Mouse (Mus musculus) E14TG2a.4 (cell line): ENCODE measurements around the gene Sema7a.

Experiments used
- H3K27me3 ChIP-seq: 2 replicates; pipeline ENCODE4 v1.6.1; 2014; ENCODE audit warnings: low read length, control low read depth; ENCODE audit not compliant: insufficient read depth
- H3K36me3 ChIP-seq: 2 replicates; pipeline ENCODE4 v1.6.1; 2014; ENCODE audit warnings: low read length, control low read depth; ENCODE audit not compliant: insufficient read depth
- H3K4me1 ChIP-seq: replicated peaks from 2 replicates; pipeline ENCODE4 v1.6.1; 2014; ENCODE audit warnings: low read depth, low read length, control low read depth
- H3K4me3 ChIP-seq: replicated peaks from 2 replicates; pipeline ENCODE4 v1.5.1; 2014; ENCODE audit warnings: mild to moderate bottlenecking, low read length
- H3K9me3 ChIP-seq: 2 replicates; pipeline ENCODE4 v1.6.1; 2014; ENCODE audit warnings: low read length, control low read depth
- CTCF ChIP-seq: conservative IDR thresholded peaks from 2 replicates; pipeline ENCODE4 v1.5.1; 2014; ENCODE audit warnings: low read length
- NANOG ChIP-seq: IDR thresholded peaks from 2 replicates; pipeline ENCODE4 v1.6.1; 2014; ENCODE audit warnings: borderline replicate concordance, low read length, mixed read lengths
- POU5F1 ChIP-seq: IDR thresholded peaks from 2 replicates; pipeline ENCODE4 v1.6.1; 2014; ENCODE audit warnings: low read length, borderline replicate concordance

The Sema7a gene

GRCm38 (mm10) chr9:57961226-57961625, 21.3 kb downstream of the Sema7a start:
- TF ChIP-seq NANOG (no peak), POU5F1 (no peak), CTCF (no peak)
- no peaks in the 10 kb centered on the region for H3K9me3 ChIP-seq
- peaks cover 36% of the 10 kb centered on the region for H3K4me1 ChIP-seq
- peaks cover 35% of the 10 kb centered on the region for H3K27me3 ChIP-seq
- peak overlapping the region; percentile 48 for H3K4me3 ChIP-seq
- H3K36me3 ChIP-seq = no peaks in the 10 kb centered on the region

- no peak overlapping the region for H3K4me3 ChIP-seq
- TF ChIP-seq POU5F1 (no peak), CTCF (no peak), NANOG (no peak)
- no peaks in the 10 kb centered on the region for H3K9me3 ChIP-seq
- H3K4me1 ChIP-seq = peaks cover 36% of the 10 kb centered on the region
- no peaks in the 10 kb centered on the region for H3K36me3 ChIP-seq
- peaks cover 35% of the 10 kb centered on the region for H3K27me3 ChIP-seq
These were observed 22.2 kb downstream of the Sema7a start for GRCm38 (mm10) chr9:57961863-57962778.

GRCm38 (mm10) chr9:57963249-57963997, 23.5 kb downstream of the Sema7a start:
- H3K27me3 ChIP-seq = peaks cover 43% of the 10 kb centered on the region
- no peaks in the 10 kb centered on the region for H3K9me3 ChIP-seq
- no peaks in the 10 kb centered on the region for H3K36me3 ChIP-seq
- peaks cover 49% of the 10 kb centered on the region for H3K4me1 ChIP-seq
- no peak overlapping the region for H3K4me3 ChIP-seq
- TF ChIP-seq CTCF = no peak
- no peak for TF ChIP-seq NANOG
- no peak for TF ChIP-seq POU5F1

- Histone ChIP-seq H3K4me1 (peaks cover 54% of the 10 kb centered on the region), H3K36me3 (no peaks in the 10 kb centered on the region)
These were observed 24.1 kb downstream of the Sema7a start for GRCm38 (mm10) chr9:57963998-57964395.

GRCm38 (mm10) chr9:57964528-57965250, 24.8 kb downstream of the Sema7a start:
- Histone ChIP-seq H3K27me3 (peaks cover 44% of the 10 kb centered on the region), H3K4me1 (peaks cover 60% of the 10 kb centered on the region), H3K4me3 (no peak overlapping the region), H3K9me3 (no peaks in the 10 kb centered on the region), H3K36me3 (no peaks in the 10 kb centered on the region)
- TF ChIP-seq CTCF (no peak), POU5F1 (no peak), NANOG (no peak)

More at GRCm38 (mm10) chr9:57963998-57964395, 24.1 kb downstream of the Sema7a start:
- Histone ChIP-seq H3K4me3 (no peak overlapping the region), H3K9me3 (no peaks in the 10 kb centered on the region), H3K27me3 (peaks cover 47% of the 10 kb centered on the region)
- TF ChIP-seq POU5F1 (no peak), NANOG (no peak), CTCF (no peak)

GRCm38 (mm10) chr9:57965281-57966185, 25.6 kb downstream of the Sema7a start:
- Histone ChIP-seq H3K27me3 (peaks cover 35% of the 10 kb centered on the region), H3K36me3 (no peaks in the 10 kb centered on the region), H3K4me1 (peaks cover 58% of the 10 kb centered on the region), H3K4me3 (no peak overlapping the region), H3K9me3 (no peaks in the 10 kb centered on the region)
- TF ChIP-seq POU5F1 (no peak), CTCF (no peak), NANOG (no peak)

- peaks cover 41% of the 10 kb centered on the region for H3K4me1 ChIP-seq
- TF ChIP-seq CTCF (no peak), POU5F1 (no peak), NANOG (no peak)
These were observed 27.5 kb downstream of the Sema7a start for GRCm38 (mm10) chr9:57967237-57967960.

More at GRCm38 (mm10) chr9:57967237-57967960, 27.5 kb downstream of the Sema7a start:
- Histone ChIP-seq H3K36me3 (no peaks in the 10 kb centered on the region), H3K4me3 (peak overlapping the region; percentile 43), H3K9me3 (no peaks in the 10 kb centered on the region), H3K27me3 (peaks cover 28% of the 10 kb centered on the region)
